Mouse (Mus musculus) testis, postnatal 10 days (tissue): ENCODE results near the gene B230104I21Rik.

Source experiments
- DNase-seq: peaks from one replicate; pipeline ENCODE4 v3.0.0; 2021; ENCODE audit warnings: low spot score

B230104I21Rik gene

DNA sequence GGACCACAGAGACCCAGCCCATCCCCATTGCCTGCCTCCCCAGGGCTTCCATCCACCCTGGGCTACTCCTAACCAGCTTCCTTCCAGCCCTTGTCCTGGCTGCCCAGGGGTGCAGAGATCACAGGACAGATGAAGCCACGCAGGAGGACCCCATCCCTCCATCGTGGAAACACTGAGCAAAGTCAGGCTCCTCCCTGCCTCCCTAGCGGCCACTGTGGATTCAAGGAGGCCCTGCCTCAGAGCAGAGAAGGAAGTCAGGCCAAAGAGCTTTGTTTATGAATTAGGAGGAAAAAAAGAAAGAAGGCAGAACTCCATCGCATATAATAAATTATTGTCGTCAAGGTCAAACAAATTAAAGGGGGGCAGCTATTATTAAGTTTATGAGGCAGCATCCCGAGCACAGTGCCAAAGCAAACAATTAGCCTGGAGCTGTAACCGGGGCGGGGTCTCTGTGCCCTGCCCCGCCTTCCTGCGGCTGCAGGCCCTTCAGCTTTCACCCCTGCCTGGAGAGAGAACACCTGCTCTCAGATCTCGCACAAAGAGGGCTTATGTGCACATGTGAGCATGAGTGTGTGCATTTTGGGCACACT, 12.4 kb downstream of the B230104I21Rik start:
- DNase-seq, result no peak

DNA sequence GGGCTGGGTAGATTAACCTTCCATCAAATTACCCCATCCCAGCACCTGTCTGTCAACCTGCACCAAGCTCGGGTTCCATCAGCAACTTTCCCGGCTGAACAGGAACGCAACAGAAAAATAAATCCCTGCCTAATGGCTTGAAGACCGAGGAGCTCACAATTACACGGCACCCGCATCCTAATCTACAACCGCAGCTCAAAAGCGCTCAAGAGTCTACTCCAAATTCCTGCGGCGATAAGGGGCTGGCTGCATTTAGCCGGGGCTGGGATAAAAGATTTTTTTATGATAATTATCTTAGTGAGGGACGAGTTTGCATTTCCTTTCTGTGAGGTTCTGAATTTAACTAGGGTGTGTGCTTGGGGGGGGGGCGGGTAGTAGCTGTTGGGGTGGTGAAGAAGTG, 16.3 kb downstream of the B230104I21Rik start:
- DNase-seq, result no peak

DNA sequence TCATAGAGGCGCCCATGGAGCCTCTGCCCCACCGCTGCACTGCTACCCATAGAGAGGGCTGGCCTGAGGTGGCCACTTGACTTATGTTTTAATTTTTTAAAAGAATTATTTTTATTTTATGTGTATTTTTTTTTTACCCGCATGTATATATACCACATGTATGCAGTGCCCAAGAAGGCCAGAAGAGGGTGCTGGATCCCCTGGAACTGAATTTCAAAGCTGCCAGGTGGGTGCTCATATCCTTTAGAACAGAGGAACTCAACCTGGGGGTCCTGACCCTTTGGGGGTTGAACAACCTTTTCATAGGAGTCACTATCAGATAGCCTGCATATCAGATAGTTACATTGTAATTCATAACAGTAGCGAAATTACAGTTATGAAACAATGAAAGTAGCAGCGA, 19.5 kb downstream of the B230104I21Rik start:
- no peak for DNase-seq

DNA sequence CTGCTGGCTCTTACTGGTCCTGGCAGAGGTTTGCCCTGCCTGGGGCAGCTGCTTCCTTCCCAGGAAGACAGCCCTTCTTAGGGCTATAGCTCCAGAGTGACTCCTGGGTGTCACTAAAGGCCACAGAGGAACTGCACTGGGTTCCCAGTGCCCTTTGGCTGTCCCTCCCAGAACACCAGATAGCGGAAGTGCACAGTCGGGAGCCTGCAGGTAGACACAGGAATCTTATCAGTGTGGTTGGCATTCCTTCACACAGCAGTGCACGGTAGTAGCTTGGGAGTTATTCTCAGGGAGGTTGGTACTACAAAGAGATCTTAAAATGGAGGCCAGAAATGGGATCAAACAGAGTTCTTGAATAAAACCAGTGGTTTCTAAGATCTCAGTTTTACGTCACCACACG, 22.4 kb downstream of the B230104I21Rik start:
- no peak for DNase-seq

DNA sequence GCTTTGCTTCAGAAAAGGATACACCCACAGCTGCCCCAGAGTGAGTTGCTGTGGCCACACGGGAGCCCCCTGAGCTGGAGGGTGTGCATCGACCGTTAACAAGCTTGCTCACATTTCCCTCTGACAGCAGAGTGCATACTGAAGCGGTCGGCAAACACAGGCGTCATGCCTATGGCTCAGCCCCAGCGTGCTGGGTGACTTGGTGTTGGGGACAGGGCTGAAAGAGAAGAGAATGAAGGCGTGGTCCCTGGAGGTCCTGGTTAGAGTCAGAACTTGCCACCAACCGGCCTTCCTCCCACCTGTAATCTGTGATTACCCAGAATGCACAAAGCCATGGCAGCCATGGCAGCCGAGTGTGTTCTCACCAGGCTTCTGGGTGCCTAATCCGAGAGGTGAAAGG, 22.9 kb downstream of the B230104I21Rik start:
- no peak for DNase-seq

DNA sequence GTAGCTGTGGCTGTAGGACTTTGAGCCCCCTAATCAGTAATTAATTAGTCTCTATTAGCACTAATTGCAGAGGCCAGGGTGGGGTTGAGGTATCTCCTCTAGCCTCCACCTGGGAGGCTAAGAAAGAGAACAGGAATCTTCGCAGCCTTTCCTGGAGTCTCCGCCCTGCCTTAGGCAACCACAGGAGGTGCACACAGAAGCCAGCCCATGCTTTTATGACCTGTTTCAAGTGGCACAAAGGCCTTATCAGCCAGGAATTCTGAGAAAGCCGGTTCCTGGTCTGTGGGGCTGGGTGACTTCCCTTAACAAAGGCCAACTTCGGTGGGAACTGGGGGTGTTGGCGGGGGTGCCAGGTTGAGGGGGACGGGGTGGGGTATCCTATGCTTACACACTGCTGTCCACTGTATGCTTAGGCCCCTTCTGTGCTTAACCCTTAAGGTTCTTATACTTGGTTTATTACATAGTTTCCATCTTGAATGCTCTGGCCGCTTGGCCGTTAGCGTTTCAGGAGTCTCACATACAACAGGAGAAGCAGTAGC, 23.9 kb downstream of the B230104I21Rik start:
- DNase-seq, result no peak

DNA sequence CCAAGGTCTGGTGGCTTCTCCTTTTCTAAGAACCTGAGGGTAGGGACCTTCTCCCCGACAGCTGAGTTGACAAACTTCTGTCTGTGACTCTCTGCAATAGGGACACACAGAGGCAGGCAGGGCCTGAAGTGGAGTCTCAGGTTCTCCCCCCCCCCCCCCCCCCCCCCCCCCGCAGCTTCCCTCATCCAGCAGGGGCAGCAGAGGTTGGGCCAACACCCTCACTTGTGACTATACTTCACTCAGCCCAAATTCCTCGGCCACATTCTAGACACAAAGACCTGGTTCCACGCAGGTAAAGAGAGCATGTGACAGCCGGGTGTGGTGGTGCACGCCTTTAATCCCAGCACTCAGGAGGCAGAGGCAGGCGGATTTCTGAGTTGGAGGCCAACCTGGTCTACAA, 24.5 kb downstream of the B230104I21Rik start:
- DNase-seq, result no peak

DNA sequence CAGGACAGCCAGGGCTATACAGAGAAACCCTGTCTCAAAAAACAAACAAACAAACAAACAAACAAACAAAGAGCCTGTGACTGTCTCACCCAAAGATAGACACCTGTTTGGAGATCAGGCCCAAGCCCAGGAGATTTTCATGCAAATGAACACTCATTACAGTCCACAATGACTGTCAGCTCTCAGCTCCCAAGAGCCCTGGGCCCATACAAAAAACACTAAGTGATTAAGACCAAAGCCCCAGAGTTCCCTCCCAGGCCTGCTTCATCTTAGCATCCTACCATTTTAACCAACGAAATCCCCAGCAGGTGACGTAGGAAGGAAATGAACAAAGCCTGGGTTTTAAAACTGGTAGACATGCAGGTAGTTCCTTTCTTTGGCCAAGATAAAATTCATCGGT, 24.9 kb downstream of the B230104I21Rik start:
- DNase-seq, result no peak

DNA sequence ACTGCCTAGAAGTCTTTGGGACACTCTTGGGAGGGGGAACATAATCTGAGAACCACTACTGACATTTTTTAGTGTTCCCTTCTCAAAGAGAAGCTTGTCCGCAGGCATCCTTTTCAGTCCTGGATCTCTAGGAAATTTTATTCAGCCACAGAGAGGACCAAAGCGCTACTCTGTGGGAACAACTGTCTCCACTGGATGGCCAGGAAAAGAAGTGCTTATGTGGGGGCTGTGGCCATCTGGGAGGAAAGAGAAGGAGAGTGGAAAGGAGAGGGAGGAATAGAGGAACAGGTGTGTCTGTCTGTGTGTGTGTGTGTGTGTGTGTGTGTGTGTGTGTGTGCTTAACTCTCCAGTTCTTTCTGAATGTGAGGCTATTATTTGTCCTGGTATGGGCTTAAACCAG, 28.8 kb downstream of the B230104I21Rik start:
- DNase-seq, result no peak

DNA sequence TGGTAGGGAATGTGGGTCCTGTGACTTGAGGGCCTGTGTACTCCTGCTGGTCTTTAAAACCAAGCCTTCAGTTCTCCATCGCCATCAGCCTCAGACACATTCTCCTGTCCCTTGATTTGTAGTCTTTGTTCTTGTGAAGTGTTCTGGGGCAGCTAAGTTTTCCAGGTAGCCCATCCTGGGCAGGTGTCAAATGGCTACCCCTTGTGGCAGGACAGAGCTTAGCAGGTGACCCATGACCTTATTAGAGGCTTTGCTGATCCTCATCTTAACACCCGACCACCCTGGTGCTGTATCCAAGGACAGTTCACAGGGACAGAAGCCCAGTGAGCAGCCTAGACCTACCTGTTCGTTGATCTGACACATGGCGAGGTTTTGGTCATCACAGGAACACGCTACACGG, 30.9 kb downstream of the B230104I21Rik start:
- no peak for DNase-seq

DNA sequence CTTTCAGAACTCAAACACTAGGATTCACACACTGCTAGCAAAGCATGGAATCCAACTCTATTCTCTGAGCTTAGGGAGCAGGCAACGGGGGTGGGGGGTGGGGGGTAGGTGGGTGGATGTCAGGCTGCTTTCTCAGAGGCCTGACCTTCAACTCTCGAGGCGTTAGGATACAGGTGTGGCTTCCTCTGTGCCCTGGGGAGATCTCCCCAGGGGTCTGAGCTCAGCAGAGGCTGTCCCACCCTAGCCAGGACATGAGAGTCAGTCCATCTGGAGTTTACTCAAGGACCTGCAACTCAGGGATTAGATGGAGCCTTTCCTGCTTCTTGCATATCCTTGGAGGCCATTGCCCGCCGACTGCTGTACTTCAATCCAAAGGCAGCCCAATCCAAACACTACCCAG, 33.2 kb downstream of the B230104I21Rik start:
- no peak for DNase-seq

DNA sequence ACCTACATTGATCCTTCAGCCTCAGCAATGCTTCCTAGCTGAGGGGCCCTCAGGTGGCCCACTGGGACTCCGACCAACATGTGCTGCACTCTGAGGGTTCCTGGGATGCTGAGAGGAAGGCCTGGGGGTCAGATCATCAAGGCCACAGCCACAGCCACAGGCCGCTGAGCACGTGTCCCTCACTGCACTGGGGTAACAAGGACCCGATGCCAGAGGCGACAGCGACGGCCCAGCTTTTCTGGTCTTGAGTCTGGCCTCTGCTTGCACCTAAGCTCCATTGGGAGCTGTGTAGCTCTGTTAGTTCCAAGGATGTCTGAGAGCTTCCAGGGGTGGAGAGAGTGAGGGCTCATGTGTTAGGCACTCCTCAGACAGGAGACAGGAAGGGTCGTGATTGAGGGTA, 34.9 kb downstream of the B230104I21Rik start:
- DNase-seq, result no peak

DNA sequence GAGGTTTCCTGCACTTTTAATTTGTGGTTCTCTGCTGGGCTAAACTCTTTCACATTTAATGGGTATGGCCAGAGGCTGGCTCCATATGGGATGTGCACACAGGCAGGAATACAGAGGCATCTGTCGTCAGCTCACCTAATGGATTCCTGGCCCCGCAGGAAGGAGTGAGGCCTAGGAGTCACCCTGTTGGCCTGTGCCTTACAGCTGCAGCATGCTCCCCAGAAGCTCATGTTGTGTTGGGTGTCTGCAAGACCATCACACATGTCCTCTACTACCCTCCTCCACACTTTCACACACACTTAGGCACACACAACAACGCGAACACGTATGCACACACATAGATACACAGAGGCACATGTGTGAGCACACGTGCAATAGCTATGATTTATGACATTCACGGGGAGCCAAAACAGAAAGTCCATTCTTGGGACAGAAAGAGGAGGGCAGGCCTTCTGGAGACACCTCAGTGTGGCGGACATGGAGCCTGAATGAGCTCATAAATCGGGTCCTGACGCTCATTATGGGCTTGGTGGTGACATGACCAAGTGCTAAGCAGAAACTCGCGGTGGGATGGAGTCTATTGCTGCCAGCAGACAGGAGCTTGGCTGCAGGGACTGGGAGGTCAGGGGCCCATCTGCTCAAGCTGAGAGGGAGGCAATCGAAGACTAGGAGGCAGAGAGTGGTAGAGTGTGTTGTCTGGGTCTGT, 35.8 kb downstream of the B230104I21Rik start:
- DNase-seq, result no peak

DNA sequence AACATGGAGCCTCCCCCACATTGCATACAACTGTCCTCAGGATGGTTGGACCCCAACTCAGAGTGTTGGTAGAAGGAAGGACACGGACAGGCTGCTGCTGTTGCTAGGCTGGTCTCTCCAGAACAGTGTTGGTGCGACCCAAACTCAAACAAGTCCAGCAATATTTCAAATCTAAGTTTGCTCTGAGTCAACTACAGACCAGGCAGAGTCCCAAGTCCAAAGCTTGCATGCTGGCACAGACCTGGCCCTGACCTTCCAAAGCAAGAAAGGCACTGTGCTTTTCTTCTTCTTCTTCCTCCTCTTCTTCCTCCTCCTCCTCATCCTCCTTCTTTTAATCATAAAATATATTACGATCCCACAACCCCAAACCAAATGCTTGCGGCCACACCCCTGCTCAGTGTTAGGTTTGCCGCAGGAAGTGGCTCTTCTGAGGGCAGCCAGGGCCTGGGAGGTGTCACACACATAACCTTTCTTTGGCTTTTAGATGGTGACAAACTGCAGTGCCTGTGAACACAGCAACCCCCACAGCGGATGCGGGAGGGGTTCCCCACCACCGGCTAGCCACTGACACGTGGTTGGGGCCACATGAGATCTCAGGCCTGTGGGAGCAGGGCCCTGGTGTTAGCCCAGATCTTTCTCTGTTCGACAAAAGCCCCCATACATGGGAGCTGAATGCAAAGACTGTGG, 40.2 kb downstream of the B230104I21Rik start:
- DNase-seq, result no peak

DNA sequence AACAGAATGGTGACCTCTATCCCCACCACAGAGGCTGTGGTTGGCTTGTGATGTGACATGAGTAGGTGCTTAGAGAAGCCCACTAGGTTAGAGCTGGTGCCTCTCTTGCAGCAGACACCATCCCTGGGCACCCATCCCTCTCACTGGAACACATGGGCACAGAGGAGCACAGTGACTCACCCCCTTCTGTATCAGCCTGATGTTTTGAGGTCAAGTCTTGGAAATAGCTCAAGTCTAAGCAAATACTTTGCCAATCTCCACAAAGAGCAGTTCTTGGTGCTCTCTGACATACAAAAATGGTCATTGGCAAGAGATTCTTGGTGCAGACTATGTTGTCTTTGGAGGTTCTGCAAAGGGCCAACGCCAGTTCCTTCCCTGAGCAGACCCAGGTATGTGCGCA, 42.9 kb downstream of the B230104I21Rik start:
- DNase-seq, result no peak

DNA sequence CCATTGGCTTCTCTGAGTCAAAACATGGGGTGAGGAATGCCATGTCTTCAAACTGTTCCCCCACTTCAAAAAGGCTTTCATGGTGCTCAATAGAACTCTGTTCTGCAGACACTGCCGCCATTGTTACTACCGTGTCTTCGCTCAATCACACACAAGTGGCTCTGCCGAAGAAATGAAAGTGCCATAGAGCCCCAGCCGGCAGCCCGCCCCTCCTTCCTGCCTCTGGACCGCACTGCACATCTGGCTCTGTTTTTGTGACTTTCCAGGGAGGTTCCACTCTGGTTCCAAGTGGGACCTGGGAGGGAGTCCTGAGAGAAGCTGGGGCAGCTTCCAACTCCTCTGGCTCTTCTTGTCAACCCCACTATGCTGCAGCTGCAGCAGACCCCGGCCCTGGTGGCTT, 49.3 kb downstream of the B230104I21Rik start:
- DNase-seq, result no peak

DNA sequence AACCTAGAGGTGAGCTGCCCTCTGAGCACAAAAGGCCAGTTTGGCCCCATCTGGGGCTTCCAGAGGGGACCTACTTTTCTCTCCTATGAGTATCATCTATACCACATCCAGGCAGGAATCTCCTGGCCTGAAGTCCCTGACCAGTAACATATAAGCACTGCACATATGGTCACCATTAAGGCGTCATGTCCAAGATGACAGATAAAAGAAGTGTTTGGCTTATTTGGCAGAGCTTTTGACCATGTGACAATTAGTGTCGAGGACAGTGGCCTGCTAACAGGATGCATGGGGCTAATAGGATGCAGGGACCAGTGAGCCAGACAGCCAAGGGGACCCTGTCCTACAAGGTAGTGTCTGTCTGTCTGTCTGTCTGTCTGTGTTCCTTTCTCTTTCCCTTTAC, 50.0 kb downstream of the B230104I21Rik start:
- no peak for DNase-seq

DNA sequence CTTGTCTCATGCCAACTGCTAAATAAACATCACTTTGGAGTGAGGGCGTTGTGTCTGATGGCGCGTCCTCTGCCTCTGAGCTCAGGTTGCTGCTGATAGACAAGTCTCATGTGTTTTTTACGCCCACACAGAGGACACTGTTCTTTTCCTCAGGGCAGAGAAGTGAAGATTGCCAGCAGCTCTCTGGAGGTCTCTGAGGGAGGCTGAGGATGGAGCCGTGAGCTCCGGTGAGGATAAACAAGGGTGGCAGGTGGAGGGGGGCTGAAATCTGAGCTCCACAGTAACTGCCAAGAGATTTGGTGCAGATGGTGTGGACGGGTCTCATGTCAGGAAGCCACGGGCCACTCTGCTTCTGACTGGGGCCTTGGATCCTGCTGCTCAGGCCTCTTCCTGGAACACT, 50.9 kb downstream of the B230104I21Rik start:
- DNase-seq, result no peak

DNA sequence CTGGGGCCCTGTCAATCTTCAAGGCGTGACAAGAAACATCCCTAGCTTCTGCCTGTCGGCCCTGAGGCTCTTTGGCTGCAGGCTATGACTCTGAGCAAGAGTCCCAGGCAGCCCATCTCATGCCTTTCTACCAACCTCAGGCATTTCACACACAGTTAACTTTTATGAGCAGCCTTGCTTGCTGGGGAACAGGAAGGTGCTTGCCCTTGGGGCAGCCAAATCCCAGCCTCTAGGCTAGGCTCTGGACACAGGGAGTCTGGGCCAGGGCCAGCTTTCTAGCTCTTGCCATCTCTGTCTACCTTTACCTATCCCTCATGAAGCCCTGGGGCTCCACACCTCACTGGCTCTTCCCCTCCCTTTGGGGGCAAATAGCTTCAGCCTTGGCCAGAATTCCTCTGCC, 53.7 kb downstream of the B230104I21Rik start:
- DNase-seq, result no peak

DNA sequence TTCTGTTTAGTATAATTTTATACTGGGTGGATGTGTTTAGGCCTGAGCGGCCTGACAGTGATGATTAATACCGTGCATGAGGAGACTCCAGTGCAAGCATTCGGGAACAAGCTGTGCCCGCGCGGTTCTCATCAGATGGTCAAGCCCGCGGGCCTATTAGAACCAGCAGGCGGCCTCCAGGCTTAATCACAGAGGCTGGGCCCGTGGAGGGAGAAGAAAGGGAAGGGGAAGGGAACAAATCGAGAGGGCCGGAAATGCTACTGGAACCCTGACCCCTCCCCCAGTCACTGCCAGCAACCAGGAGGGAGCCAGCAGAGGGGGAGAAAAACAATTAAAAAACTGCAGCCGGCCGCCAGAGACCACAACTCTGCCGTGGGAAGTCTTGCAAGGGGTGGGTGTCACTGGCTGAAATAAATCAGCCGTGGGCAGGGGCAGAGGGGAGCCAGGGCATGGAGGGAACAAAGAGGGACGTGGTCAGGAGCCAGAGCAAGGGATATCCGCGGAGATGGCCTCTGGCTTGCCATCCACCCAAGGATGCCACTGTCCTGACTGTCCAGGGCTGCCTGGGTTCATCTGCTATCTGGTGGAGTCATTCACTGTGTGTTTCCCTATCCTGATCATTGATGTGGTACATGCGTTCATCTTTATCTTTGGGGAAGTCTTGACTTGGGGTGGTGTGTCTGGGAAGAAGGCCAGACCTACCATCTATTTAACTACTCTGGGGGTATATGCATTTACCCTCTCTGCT, 54.6 kb downstream of the B230104I21Rik start:
- DNase-seq, result peak; percentile 54

DNA sequence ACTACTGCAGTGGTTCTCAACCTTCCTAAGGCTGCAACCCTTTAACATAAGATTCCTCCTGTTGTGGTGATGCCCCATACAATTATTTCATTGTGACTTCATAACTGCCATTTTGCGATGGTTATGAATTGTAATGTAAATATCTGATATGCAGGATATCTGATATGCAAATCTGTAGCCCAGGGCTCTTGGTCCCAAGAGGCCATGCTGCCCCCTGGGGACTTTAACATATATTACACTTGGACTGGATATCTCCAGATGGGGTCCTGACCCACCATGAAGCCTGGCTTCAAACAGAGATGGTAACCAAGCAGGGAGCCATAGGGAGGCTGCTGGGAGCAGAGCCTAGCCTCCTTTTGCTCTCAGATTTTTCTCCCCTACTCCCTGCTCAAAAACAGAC, 56.7 kb downstream of the B230104I21Rik start:
- DNase-seq, result no peak
